Mouse (Mus musculus) ES-E14 (cell line): ENCODE results near the gene Kbtbd2. TPM values are rescaled to one million over a fixed set of nuclear protein-coding genes. Genes with fewer than 3 reads are reported as not detected.

Experiments used
- DNase-seq: peaks from one replicate; pipeline ENCODE4 v3.0.0-alpha.2; 2013; ENCODE audit warnings: low read depth, low spot score
- H3K27ac ChIP-seq: 2 replicates; pipeline ENCODE4 v1.5.1; 2012; ENCODE audit warnings: low read depth, mild to moderate bottlenecking, low read length, moderate library complexity, mixed read lengths; ENCODE audit not compliant: poor library complexity, insufficient read depth, severe bottlenecking
- H3K36me3 ChIP-seq: 2 replicates; pipeline ENCODE4 v1.6.1; 2012; ENCODE audit warnings: mild to moderate bottlenecking, low read length, moderate library complexity, mixed read lengths; ENCODE audit not compliant: control insufficient read depth, poor library complexity, insufficient read depth, severe bottlenecking
- H3K4me1 ChIP-seq, 2 experiments: fragments of 150-350 bp in 1 of 2; sonication (generic) in 1 of 2; 2 replicates each; pipeline ENCODE4 v1.6.1; 2012; ENCODE audit warnings: low read length in 2 of 2, mild to moderate bottlenecking in 1 of 2, mixed read lengths in 1 of 2; ENCODE audit not compliant: control insufficient read depth in 2 of 2, insufficient read depth in 2 of 2, poor library complexity in 1 of 2
- H3K4me3 ChIP-seq, 2 experiments: fragments of 150-350 bp in 1 of 2; sonication (generic) in 1 of 2; 2 replicates each; pipeline ENCODE4 v1.5.1; 2012; ENCODE audit warnings: low read length in 2 of 2, low read depth in 1 of 2, mild to moderate bottlenecking in 1 of 2, mixed read lengths in 1 of 2; ENCODE audit not compliant: insufficient read depth in 1 of 2, poor library complexity in 1 of 2, severe bottlenecking in 1 of 2
- H3K9ac ChIP-seq: 2 replicates; pipeline ENCODE4 v1.6.1; 2012; ENCODE audit warnings: low read depth, mild to moderate bottlenecking, low read length, mixed read lengths; ENCODE audit not compliant: poor library complexity, insufficient read depth, severe bottlenecking
- H3K9me3 ChIP-seq: fragments of 150-350 bp; sonication (generic); 2 replicates; pipeline ENCODE4 v1.6.1; 2012; ENCODE audit warnings: low read depth, mild to moderate bottlenecking, low read length; ENCODE audit not compliant: control insufficient read depth, insufficient read depth
- CHD2 ChIP-seq: IDR thresholded peaks from 2 replicates; pipeline ENCODE4 v1.6.1; 2014; ENCODE audit warnings: mild to moderate bottlenecking, low read depth, low read length, inconsistent platforms
- HCFC1 ChIP-seq: IDR thresholded peaks from 2 replicates; pipeline ENCODE4 v1.6.1; 2012; ENCODE audit warnings: low read length, inconsistent platforms, borderline replicate concordance; ENCODE audit not compliant: insufficient read depth
- MAFK ChIP-seq: IDR thresholded peaks from 2 replicates; pipeline ENCODE4 v1.6.1; 2014; ENCODE audit warnings: mild to moderate bottlenecking, low read depth, low read length, inconsistent platforms; ENCODE audit not compliant: insufficient read depth
- ZC3H11A ChIP-seq: IDR thresholded peaks from 2 replicates; pipeline ENCODE4 v1.6.1; 2012; ENCODE audit warnings: low read depth, mild to moderate bottlenecking, inconsistent platforms, low read length, borderline replicate concordance
- ZNF384 ChIP-seq: IDR thresholded peaks from 2 replicates; pipeline ENCODE4 v1.6.1; 2012; ENCODE audit warnings: low read depth, low read length, inconsistent platforms
- in situ Hi-C, 2 experiments: fragments of 600-800 bp; cut with MboI; formaldehyde crosslinking; loops; one replicate each; pipeline ENCODE4 v1.15.1; 2025; ENCODE audit warnings: low sequenced_read_pairs in 2 of 2, inconsistent platforms in 1 of 2; ENCODE audit not compliant: unreplicated experiment in 2 of 2
- total RNA-seq: library from RNA; depleted of rRNA; stranded (reverse); fragments of 300-350 nt; gene quantifications from 2 replicates; pipeline ENCODE4 v1.2.3, GENCODE M21; 2012

Gene Kbtbd2
- total RNA-seq, 1 experiment: 24.8 TPM

GRCm38 (mm10) chr6:56794834-56795233 lies 2.8 kb downstream of the Kbtbd2 start:
- H3K27ac ChIP-seq: no peak overlapping the region
- no peak overlapping the region for H3K4me3 ChIP-seq
- H3K9ac ChIP-seq: no peak overlapping the region
- no peaks in the 10 kb centered on the region for H3K36me3 ChIP-seq
- no peak for TF ChIP-seq HCFC1
- no peak for TF ChIP-seq MAFK
- no peak for TF ChIP-seq ZNF384
- no peak for TF ChIP-seq CHD2
- TF ChIP-seq ZC3H11A: no peak
- no peak for DNase-seq
- H3K4me1 ChIP-seq: peaks cover 3 to 4% of the 10 kb centered on the region in 2 experiments; a peak in 3 of 4 replicates
- in situ Hi-C loops: no loop called here
- no peaks in the 10 kb centered on the region for H3K9me3 ChIP-seq

DNA sequence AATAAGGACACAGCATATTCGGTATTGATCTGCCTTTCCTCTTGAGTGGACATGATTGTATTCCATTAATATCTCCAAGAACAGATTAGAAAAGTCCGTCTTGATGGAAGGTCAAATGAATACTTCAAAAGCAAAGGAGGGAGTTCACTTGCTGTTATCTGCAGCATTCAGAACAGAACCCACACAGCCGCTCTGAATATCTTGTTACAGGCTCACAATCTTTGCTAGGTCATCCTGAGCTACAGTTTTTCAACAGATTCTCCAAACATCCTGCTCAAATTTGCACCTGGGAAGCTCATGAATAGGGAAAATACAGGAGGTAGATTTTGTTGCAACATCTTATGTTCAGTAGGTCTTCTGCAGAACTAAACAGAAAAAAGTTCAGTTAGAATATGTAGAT lies 8.3 kb downstream of the Kbtbd2 start:
- Histone ChIP-seq H3K36me3 (peaks cover 6% of the 10 kb centered on the region), H3K9ac (no peak overlapping the region), H3K27ac (no peak overlapping the region), H3K9me3 (no peaks in the 10 kb centered on the region), H3K4me1 (no peaks in the 10 kb centered on the region; a peak in 1 of 4 replicates), H3K4me3 (no peak overlapping the region)
- in situ Hi-C loops: no loop called here
- no peak for DNase-seq
- no peak for TF ChIP-seq ZC3H11A
- no peak for TF ChIP-seq HCFC1
- TF ChIP-seq ZNF384: no peak
- no peak for TF ChIP-seq CHD2
- no peak for TF ChIP-seq MAFK

GRCm38 (mm10) chr6:56787668-56788067 lies 9.9 kb downstream of the Kbtbd2 start:
- Histone ChIP-seq H3K27ac (no peak overlapping the region), H3K36me3 (peaks cover 14% of the 10 kb centered on the region), H3K4me1 (no peaks in the 10 kb centered on the region), H3K9ac (no peak overlapping the region), H3K4me3 (no peak overlapping the region), H3K9me3 (no peaks in the 10 kb centered on the region)
- DNase-seq: no peak
- TF ChIP-seq HCFC1 (no peak), ZC3H11A (no peak), CHD2 (no peak), ZNF384 (no peak), MAFK (no peak)
- in situ Hi-C loops: no loop called here

- Histone ChIP-seq H3K9me3 (no peaks in the 10 kb centered on the region), H3K36me3 (peaks cover 16% of the 10 kb centered on the region), H3K4me3 (no peak overlapping the region), H3K9ac (no peak overlapping the region), H3K4me1 (no peaks in the 10 kb centered on the region; a peak in 1 of 4 replicates), H3K27ac (no peak overlapping the region)
- no peak for DNase-seq
- in situ Hi-C loops: no loop called here
- no peak for TF ChIP-seq HCFC1
- TF ChIP-seq MAFK: no peak
- no peak for TF ChIP-seq CHD2
- no peak for TF ChIP-seq ZC3H11A
- no peak for TF ChIP-seq ZNF384
Measured at GRCm38 (mm10) chr6:56785068-56785467, 12.5 kb downstream of the Kbtbd2 start.
